Mouse (Mus musculus) erythroblast, adult 5-6 weeks (primary cell): ENCODE results near the gene Efhd2. TPM values are rescaled to one million over a fixed set of nuclear protein-coding genes. Genes with fewer than 3 reads are reported as not detected.

Experiments
- ATAC-seq: replicated peaks from 2 replicates; pipeline ENCODE4 v1.8.0; 2016; ENCODE audit warnings: moderate number of reproducible peaks, mild to moderate bottlenecking, moderate TSS enrichment, inconsistent platforms; ENCODE audit not compliant: poor library complexity, low FRiP score, severe bottlenecking
- total RNA-seq, 2 experiments: library from RNA; stranded (forward) in 1 of 2; stranded (reverse) in 1 of 2; fragments of 150-400 nt in 1 of 2; fragments of 200-764, 138-1000 nt in 1 of 2; gene quantifications; 2 replicates each; pipeline versions ENCODE4 v1.2.3 to v1.2.4; 2015 to 2017; ENCODE audit warnings: low replicate concordance in 2 of 2

Gene Efhd2
- total RNA-seq, 2 experiments from 2014 or later = 19.6 to 22.5 TPM

GRCm38 (mm10) chr4:141861591-141862295, 13.0 kb downstream of the Efhd2 start:
- ATAC-seq = no peak

GRCm38 (mm10) chr4:141860246-141860841, 14.4 kb downstream of the Efhd2 start:
- ATAC-seq = no peak

- no peak for ATAC-seq
Observed at GRCm38 (mm10) chr4:141859351-141859750, 15.4 kb downstream of the Efhd2 start.

DNA sequence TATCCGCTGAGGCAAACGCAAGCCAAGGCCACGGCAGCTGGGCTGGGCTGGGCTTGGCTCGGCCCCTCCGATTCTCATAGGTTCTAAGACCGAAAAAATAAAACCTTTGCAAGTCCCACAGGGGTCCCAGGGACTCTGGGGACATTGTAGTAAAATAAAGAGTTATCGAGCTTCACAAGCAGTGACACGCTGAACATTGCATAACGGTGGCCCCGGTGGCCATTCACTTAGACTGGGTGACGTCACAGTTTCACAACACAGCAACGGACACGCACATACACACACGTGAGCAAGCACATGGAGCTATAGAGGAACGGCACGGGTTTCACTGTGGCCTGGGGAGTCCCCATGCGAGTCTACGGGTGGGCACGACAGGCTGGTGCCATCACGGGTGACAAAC, 16.2 kb downstream of the Efhd2 start:
- ATAC-seq = no peak

GRCm38 (mm10) chr4:141857422-141857930, 17.2 kb downstream of the Efhd2 start:
- peak; percentile 68 for ATAC-seq

- ATAC-seq = peak; percentile 63; the same call in 1 of the 2 replicates
Observed at GRCm38 (mm10) chr4:141853437-141853836, 21.3 kb downstream of the Efhd2 start.

DNA sequence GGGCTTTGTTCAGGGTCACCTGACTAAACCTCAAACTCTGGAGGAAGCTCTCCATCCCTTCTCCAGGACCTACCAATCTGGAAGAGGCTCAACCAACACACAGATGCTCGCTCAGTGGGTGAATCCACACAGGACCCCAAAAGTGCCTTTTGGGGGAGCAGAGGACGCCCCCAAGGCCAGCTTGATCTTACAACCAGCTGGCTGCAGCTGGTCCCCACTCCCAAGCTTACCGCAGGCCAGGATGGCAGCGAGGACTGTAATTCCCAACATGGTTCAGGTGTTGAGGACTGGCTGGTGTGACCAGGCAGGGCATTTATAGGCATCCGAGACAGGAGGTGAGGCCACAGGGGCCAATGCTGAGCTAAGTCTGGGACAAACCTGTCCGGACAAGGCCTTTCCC, 28.7 kb downstream of the Efhd2 start, which contains the start of gene Ctrc:
Ctrc (minus strand) TSS at position 361 of the 400 bp plus-strand sequence.
- no peak for ATAC-seq

GRCm38 (mm10) chr4:141834536-141835095, 40.1 kb downstream of the Efhd2 start:
- no peak for ATAC-seq

DNA sequence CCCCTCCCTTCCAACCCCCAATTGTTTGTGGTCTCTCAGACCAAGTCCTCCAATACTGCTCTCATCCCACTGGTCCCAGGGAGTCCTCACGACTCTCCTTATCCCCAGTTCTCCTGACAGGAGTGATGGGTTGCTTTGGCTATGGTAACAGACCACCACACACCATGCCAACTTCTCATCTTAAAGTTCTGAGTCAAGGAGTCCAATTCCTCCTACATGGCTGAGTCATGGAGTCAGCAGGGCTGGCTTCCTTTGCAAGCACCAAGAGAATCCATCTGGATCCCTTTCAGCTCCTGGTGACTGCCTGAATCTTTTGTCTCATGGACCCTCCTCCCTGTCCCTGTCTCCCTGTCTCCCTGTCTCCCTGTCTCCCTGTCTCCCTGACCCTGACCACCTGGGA, 40.8 kb downstream of the Efhd2 start:
- no peak for ATAC-seq

DNA sequence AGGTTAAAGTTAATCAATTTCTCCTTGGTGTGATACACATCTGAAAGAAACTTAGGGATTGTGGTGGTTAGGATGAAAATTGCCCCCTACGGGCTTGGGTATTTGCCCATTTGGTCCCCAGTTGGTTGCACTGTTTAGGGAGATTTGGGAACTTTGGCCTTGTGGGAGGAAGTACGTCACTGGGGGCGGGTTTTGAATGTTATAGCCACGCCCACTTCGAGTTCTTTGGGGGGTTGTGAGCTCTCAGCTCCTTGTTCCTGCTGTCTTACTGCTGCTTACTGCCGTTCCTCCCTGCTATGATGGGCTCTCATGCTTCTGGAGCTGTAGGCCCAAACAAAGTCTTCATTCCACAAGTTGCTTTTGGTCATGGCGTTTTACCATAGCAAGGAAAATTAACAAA, 43.4 kb downstream of the Efhd2 start:
- ATAC-seq = no peak

DNA sequence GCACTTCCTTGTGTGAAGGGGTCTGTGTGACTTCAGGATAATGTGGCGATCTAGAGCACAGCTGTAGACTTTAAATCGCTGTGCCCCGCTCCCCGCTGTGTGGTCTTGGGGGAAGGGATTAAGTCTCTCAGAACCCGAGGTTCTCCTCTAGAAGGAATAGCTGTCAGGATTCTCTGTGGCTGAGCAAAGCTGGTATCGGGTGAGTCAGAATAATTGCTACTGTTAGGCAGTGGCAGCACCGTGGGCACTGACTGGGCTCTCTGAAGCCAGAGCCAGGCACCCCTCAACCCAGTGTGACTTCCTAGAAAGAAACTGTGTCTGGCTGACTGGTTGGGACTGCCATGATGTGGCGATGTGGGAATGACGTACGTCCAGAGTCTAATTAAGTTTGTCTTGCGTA, 44.3 kb downstream of the Efhd2 start:
- no peak for ATAC-seq

DNA sequence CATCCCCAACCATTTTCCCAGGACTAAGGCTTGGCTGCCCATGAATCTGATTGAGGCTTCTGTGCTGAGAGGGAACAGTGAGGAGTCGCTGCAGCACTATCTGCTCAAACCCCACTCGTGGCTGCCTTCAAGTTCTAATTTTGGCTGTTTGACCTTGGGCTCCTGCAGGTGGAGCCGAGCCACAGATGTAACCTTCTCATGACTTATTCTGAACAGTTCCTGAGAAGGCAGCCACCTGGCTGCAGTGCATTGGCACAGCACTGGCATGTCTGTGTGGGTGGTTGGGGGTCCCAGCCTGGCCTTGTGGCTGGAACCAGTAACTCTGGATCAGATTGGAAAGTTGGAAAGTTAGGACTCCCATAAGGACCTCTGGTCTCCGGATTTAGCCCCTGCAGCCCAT, 46.5 kb downstream of the Efhd2 start:
- no peak for ATAC-seq

DNA sequence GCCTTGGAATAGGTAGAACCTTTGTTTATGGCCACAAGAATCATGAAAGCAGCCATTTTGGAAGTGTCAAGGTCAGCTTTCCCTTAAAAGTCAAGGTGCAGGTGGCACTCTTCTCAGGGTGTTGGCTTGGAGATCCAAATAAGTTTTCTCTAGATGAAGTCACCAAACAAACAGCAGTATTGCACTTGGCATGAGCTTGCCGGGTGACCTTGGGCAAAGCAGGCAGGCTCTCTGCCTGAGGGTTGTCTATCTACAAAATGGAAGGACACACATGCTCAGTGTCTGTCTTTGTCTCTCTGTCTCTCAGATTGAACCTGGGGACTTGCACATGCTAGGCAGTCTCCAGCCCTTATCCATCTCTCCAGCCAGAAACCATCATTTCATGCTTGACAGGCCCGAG, 47.3 kb downstream of the Efhd2 start:
- no peak for ATAC-seq

GRCm38 (mm10) chr4:141826060-141826459, 48.7 kb downstream of the Efhd2 start, which contains the start of gene Cela2a:
Gene Cela2a (minus strand): TSS chr4:141826160.
- no peak for ATAC-seq

DNA sequence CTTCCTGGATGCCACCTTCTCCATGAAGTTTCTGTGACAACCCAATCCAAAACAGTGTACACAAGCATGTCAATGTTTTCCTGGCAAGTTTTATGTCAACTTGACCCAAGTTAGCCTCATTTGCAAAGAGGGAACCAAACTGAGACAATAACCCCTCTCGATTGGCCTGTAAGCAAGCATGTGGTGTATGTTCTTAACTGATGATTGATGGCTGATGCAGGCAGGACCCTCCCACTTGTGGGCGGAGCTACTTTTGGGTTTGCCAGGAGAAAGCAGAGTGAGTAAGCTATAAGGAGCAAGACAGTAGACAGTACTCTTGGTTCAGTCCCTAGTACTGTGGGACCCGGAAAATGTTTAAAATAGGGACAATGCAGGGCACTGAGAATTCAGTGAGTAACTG, 51.7 kb downstream of the Efhd2 start:
- ATAC-seq = peak; percentile 66; the same call in 1 of the 2 replicates

DNA sequence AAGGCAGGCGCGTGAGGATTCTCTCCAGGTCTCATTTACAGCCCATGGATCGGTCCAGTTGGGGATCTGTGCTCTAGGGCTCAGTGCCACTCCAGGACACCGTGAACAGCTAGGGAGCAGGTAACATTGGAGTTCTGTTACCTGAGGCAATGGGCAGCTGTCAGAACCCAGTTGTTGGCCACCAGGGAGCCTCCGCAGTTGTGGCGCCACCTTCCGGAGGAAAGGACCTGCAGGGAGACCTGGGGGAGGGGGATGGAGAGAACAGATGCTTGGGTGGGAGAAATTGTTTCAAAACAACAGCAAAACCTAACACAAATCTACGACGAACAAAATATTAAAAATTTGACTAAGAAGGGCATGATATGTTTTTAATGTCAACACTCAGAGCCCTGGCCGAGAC, 52.6 kb downstream of the Efhd2 start:
- ATAC-seq = no peak

GRCm38 (mm10) chr4:141821178-141821577, 53.5 kb downstream of the Efhd2 start:
- no peak for ATAC-seq

DNA sequence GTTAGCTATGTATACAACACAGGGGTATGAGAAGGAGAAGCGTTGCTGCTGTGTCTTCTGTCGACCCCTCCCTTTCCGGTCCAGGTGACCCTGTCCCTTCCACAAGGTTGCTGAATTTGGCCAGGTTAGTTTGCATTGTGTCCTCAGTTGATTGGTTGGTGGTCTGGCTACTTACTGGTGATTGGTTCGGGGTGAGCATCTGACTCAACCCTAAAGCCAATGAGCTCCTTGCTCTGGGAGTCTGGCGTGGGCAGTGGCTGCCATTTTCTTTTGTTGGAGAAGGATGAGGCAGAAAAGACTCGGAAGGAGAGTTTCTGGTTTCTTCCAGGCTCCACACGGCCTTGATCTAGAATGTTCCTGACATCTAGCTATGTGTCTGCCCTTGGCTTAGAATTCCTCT, 55.4 kb downstream of the Efhd2 start:
- no peak for ATAC-seq

DNA sequence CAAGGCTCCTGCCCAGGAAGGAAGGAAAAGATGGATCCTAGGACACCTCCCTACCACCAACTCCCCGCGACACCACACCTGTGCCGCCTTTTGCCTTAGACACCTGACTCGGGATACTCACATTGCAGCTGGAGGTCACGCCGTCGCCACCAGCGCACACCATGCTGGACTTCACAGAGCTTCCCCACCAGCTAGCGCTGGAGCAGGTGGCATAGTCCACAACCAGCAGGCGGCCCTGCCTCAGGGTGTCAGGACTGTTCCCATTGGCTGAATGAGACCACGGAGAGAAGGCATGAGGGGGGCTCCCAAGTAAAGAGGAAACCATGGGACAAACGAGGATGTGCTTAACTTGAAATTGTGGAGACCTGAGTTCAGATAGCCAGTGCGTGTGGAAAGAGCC, 55.9 kb downstream of the Efhd2 start:
- ATAC-seq = no peak

GRCm38 (mm10) chr4:141817706-141818105, 57.0 kb downstream of the Efhd2 start:
- no peak for ATAC-seq
